Mouse (Mus musculus) heart, embryonic 11.5 days (tissue): ENCODE data around the gene T. TPM values are rescaled to one million over a fixed set of nuclear protein-coding genes. Genes with fewer than 3 reads are reported as not detected.
A peak's percentile ranks its signal among the peaks of the same experiment; 100 is the strongest.

Source experiments
- ATAC-seq: fragments of 200-750 bp; cut with Nextera tagmentation; replicated peaks from 2 replicates; pipeline ENCODE4 v1.8.0; 2017; ENCODE audit warnings: moderate library complexity; ENCODE audit not compliant: insufficient number of reproducible peaks, low FRiP score, low TSS enrichment
- H3K27ac ChIP-seq: fragments of 300-500 bp; sonication (generic); 2 replicates; pipeline ENCODE4 v1.5.1; 2014; ENCODE audit warnings: mild to moderate bottlenecking, low read depth, low read length
- H3K27me3 ChIP-seq: fragments of 300-500 bp; sonication (generic); 2 replicates; pipeline ENCODE4 v1.6.1; 2014; ENCODE audit warnings: mild to moderate bottlenecking, low read length, mixed read lengths; ENCODE audit not compliant: control insufficient read depth, insufficient read depth
- H3K36me3 ChIP-seq: fragments of 300-500 bp; sonication (generic); 2 replicates; pipeline ENCODE4 v1.6.1; 2014; ENCODE audit warnings: mild to moderate bottlenecking, low read length, moderate library complexity, mixed read lengths; ENCODE audit not compliant: control insufficient read depth, insufficient read depth
- H3K4me1 ChIP-seq: fragments of 300-500 bp; sonication (generic); 2 replicates; pipeline ENCODE4 v1.6.1; 2014; ENCODE audit warnings: low read length; ENCODE audit not compliant: control insufficient read depth, insufficient read depth
- H3K4me2 ChIP-seq: fragments of 300-500 bp; sonication (generic); 2 replicates; pipeline ENCODE4 v1.6.1; 2014; ENCODE audit warnings: mild to moderate bottlenecking, moderate library complexity
- H3K4me3 ChIP-seq: fragments of 300-500 bp; sonication (generic); 2 replicates; pipeline ENCODE4 v1.5.1; 2014; ENCODE audit warnings: low read depth, low read length
- H3K9ac ChIP-seq: fragments of 300-500 bp; sonication (generic); 2 replicates; pipeline ENCODE4 v1.6.1; 2014; ENCODE audit warnings: mild to moderate bottlenecking, low read depth, low read length, moderate library complexity
- H3K9me3 ChIP-seq: fragments of 300-500 bp; sonication (generic); replicated peaks from 2 replicates; pipeline ENCODE4 v1.6.1; 2016; ENCODE audit warnings: low read length; ENCODE audit not compliant: control insufficient read depth
- WGBS: fragments of 180-500 bp; shearing (Covaris S2); extraction: QIAGEN DNeasy Blood & Tissue Kit; methylation state at CpG from one replicate; pipeline ENCODE4 v1.1.7; 2014; ENCODE audit not compliant: insufficient replicate concordance; 5-methylcytosine and 5-hydroxymethylcytosine counted together
- polyA plus RNA-seq: library from polyadenylated mRNA; unstranded; fragments of >200 nt; fragmentation: Nextera tagmentation; extraction: Ambion mirVana; gene quantifications from 2 replicates; pipeline ENCODE4 v1.2.1, GENCODE M21; 2014

The T gene
- polyA plus RNA-seq, 1 experiment from 2014 or later: 0.24 TPM

DNA sequence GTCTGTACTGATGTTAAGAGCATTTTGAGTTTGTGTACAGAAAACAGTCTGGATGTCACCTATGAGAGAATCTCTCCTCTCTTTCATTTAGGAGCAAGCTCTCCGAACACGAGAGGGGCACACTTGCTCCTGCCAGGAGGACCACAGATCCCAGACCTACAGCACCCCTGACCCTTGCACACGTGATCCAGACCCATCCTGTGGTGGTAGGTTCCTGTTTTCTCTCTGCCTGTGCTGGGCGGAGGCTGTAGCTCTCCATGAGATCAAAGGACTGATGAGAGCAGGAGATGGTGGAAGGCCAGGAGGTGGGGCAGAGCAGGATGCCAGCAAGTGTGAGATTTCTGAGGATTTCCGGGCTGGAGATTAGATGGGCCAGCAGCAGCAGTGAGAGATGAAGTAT lies 12.7 kb upstream of the T start:
- ATAC-seq: no peak
- H3K27me3 ChIP-seq: no peaks in the 10 kb centered on the region; the same call in 1 of the 2 replicates
- H3K36me3 ChIP-seq: no peaks in the 10 kb centered on the region
- H3K27ac ChIP-seq: no peak overlapping the region
- H3K9ac ChIP-seq: 0 out of 2 replicates have a peak overlapping the region, but pooled peaks have one; percentile 39
- H3K4me1 ChIP-seq: peaks cover 3% of the 10 kb centered on the region; the same call in 1 of the 2 replicates
- 27% methylated on average over 5 of the region's 5 CpGs for WGBS
- H3K9me3 ChIP-seq: no peaks in the 10 kb centered on the region
- H3K4me3 ChIP-seq: no peak overlapping the region
- no peak overlapping the region for H3K4me2 ChIP-seq

DNA sequence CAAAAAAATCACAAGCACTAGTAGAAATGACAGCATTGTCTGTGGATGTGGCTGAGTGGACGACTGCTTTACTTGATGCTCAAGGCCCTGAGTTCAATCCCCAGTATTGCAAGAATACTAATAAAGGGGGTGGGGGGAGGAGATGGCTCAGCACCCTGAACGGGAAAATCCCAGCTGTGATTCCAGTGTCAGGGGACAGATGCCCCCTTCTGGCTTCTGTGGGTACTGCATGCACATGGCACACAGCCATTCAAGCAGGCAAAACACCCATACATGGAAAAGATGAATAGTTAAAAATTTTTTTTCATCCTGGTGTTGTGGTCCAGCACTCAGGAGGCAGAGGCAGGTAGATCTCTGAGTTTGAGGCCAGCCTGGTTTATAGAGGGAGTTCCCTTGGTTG lies 10.9 kb upstream of the T start:
- ATAC-seq: no peak
- 54% methylated on average over 2 of the region's 2 CpGs for WGBS

DNA sequence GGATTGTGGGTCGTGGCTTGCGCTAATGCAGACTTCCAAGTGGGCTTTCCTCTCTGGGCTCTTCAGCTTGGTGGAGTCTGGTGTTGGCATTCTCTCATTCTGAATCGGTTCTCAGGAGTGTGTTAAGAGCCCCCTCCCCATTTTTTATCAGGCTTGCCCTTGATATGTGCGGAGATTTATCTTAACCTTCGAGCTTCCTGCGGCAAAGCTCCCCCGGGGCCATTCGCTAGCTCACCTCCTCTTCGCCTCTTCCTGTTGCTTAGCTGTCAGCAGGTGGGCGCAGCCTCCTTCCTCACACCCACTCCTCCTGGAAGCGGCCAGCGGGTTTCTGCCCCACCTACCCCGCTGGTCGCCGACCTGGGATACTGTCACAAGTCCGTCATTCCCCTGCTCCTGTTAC lies 4.8 kb upstream of the T start:
- Histone ChIP-seq H3K4me2 (peak overlapping the region; percentile 1; the same call in 1 of the 2 replicates), H3K27me3 (peaks cover 70% of the 10 kb centered on the region), H3K4me3 (peak overlapping the region; percentile 12; the same call in 1 of the 2 replicates), H3K36me3 (no peaks in the 10 kb centered on the region), H3K27ac (no peak overlapping the region), H3K4me1 (0 out of 2 replicates have a peak, but pooled peaks cover 9% of the 10 kb centered on the region), H3K9ac (no peak overlapping the region), H3K9me3 (no peaks in the 10 kb centered on the region)
- WGBS: 1% methylated on average over 16 of the region's 16 CpGs
- no peak for ATAC-seq

More for the DNA sequence above, 10.9 kb upstream of the T start:
- no peak overlapping the region for H3K27ac ChIP-seq
- no peaks in the 10 kb centered on the region for H3K9me3 ChIP-seq
- H3K4me1 ChIP-seq: no peaks in the 10 kb centered on the region; the same call in 1 of the 2 replicates
- H3K36me3 ChIP-seq: no peaks in the 10 kb centered on the region
- H3K4me3 ChIP-seq: no peak overlapping the region
- H3K4me2 ChIP-seq: no peak overlapping the region
- H3K27me3 ChIP-seq: peaks cover 8% of the 10 kb centered on the region
- H3K9ac ChIP-seq: no peak overlapping the region

DNA sequence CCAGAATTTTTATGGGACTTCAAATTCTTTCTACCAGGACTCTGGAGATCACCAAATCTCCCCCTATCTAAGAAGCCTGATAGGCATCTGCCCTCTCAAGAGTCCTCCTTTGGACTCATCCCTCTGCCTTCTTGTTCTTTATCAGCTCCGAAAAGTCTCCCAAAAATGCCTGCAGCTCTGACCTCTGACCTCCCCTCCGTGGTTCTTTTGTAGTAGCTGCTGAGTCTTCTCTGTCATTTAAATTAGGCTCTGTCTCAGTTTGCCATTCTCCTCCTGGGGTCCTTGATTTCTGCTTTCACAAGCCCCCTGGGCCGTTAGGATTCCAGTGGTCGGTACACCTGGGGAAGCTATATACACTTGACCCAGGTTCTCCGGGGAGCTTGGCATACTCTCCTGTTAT lies 4.3 kb upstream of the T start:
- no peak overlapping the region for H3K4me2 ChIP-seq
- no peak overlapping the region for H3K9ac ChIP-seq
- 0 out of 2 replicates have a peak, but pooled peaks cover 9% of the 10 kb centered on the region for H3K4me1 ChIP-seq
- no peaks in the 10 kb centered on the region for H3K36me3 ChIP-seq
- 3% methylated on average over 5 of the region's 5 CpGs for WGBS
- H3K9me3 ChIP-seq: no peaks in the 10 kb centered on the region
- no peak overlapping the region for H3K27ac ChIP-seq
- H3K4me3 ChIP-seq: no peak overlapping the region
- H3K27me3 ChIP-seq: peaks cover 74% of the 10 kb centered on the region
- ATAC-seq: no peak

DNA sequence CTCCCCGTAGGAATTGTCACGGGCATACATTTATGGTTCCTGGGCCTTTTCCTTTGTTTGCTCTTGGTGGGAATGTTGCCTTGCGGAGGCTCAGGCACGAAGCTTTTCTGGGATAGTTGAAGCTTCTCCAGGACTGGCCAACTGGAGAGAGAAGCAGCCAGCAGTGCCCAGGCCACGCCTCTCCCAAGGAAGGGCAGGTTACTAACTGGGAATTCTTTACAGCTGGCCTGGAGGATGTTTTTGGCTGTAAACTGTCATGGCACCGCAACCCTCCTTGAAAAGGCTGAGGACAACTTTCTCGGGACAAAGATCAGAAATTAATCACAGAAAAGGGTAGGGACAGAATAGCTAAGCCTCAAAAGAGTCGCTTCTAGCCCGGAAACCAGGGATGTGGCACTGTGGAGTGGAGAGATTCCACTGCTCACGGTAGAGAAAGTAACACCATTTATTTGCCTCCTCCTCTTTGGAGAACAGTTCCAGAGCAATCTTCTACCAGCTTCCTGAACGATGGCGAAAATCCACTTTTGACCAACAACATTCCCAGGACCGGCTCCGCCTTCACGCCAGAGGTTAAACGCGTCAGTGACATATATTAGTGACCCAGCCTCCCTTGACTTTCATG lies 1.9 kb upstream of the T start:
- Histone ChIP-seq H3K9me3 (no peaks in the 10 kb centered on the region), H3K36me3 (no peaks in the 10 kb centered on the region), H3K27ac (no peak overlapping the region), H3K9ac (no peak overlapping the region), H3K4me3 (no peak overlapping the region), H3K4me2 (no peak overlapping the region), H3K4me1 (0 out of 2 replicates have a peak, but pooled peaks cover 9% of the 10 kb centered on the region), H3K27me3 (peaks cover 98% of the 10 kb centered on the region)
- no peak for ATAC-seq
- WGBS: 2% methylated on average over 17 of the region's 17 CpGs

DNA sequence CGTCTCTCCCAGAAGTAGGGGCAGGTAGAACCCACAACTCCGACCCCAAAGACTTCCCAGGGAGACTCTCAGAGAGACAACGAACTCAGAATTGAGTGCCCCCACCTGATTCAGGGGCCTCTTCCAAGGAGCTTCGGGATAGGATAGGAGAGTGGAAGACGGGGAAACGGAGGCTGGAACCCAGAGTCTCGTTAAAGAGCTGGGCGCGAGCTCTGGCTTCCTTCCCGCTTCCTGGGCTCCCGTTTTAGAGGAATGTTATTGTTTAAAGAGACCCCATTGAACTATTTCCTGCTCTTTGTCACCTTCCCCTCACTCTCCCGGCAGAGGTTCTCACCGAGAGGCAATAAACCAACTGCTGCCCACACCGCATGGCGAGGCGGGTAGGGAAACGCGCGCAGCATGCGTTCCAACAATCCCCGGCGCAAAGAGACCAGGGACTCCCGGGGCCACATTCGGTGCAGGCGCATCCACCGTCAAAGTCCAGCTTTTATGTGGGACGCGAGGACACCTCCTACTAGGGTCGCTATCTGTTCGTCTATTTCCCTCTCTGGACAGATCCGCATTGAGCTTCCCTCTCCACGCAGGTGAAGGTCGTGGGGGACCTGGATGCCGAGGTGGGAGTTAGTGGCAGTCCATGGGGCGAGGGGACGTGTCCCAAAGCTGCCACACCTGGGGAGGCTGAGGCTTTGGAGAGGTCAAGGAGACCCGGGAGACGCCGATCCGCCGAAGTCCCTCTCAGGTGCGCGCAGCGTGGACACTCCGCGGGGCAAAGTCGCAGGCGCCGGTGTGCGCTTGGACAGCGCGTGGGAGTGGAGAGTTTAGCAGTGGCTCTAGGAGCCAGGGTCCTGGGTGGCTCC lies 874 bp upstream of the T start:
- H3K9ac ChIP-seq: no peak overlapping the region
- WGBS: under 1% methylated on average over 52 of the region's 52 CpGs
- H3K36me3 ChIP-seq: no peaks in the 10 kb centered on the region
- H3K4me2 ChIP-seq: peak overlapping the region; percentile 56
- H3K4me1 ChIP-seq: 0 out of 2 replicates have a peak, but pooled peaks cover 9% of the 10 kb centered on the region
- peak overlapping the region; percentile 32 for H3K4me3 ChIP-seq
- no peak for ATAC-seq
- H3K9me3 ChIP-seq: no peaks in the 10 kb centered on the region
- no peak overlapping the region for H3K27ac ChIP-seq
- peaks cover 100% of the 10 kb centered on the region for H3K27me3 ChIP-seq

DNA sequence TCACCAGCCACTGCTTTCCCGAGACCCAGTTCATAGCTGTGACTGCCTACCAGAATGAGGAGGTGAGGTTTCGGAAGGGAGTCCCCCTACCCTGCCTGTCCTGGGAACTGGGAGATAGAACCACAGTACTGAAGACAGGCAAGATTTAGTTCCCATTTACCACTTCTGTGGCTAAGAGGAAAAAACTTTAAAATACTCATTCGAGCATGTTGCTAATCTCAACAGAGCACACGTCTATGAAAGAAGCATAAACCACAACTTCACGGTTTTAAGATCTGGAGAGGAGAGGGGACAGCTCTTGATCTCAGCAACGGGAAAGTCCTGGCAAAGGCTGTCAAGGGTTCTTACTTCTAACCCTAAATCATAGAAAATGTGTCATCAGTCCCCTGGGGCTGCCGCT lies 2.0 kb downstream of the T start:
- H3K36me3 ChIP-seq: no peaks in the 10 kb centered on the region
- ATAC-seq: no peak
- peaks cover 84% of the 10 kb centered on the region for H3K27me3 ChIP-seq
- no peak overlapping the region for H3K4me2 ChIP-seq
- WGBS: 48% methylated on average over 7 of the region's 7 CpGs
- no peak overlapping the region for H3K4me3 ChIP-seq
- no peak overlapping the region for H3K27ac ChIP-seq
- no peaks in the 10 kb centered on the region for H3K9me3 ChIP-seq
- H3K4me1 ChIP-seq: 0 out of 2 replicates have a peak, but pooled peaks cover 5% of the 10 kb centered on the region
- no peak overlapping the region for H3K9ac ChIP-seq

DNA sequence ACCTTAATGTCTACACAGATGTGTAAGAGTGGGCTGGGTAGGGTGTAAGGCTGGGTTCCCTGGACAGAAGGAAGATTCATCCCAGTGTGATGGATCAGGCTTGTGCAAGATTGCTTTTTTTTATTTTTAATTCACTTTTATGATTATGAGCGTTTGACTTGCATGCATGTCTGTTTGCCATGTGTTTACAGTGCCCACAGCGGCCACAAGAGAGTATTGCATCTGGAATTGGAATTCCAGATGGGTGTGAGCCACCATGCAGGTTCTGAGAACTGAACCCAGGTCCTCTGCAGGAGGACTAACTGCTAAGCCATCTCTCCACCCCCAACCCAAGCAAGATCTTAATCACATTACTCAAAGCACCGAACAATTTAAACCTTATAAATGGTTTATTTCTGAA lies 9.8 kb downstream of the T start:
- Histone ChIP-seq H3K36me3 (no peaks in the 10 kb centered on the region), H3K9me3 (no peaks in the 10 kb centered on the region), H3K4me3 (no peak overlapping the region), H3K27ac (no peak overlapping the region), H3K4me1 (no peaks in the 10 kb centered on the region), H3K9ac (no peak overlapping the region), H3K4me2 (no peak overlapping the region), H3K27me3 (peaks cover 12% of the 10 kb centered on the region)
- WGBS: 51% methylated on average over 3 of the region's 3 CpGs
- ATAC-seq: no peak
